Mouse (Mus musculus) MEL (cell line): Measurements from ENCODE around the gene Nectin2.

Experiments
- CTCF ChIP-seq, 3 experiments: IDR thresholded peaks in 2 of 3; conservative IDR thresholded peaks in 1 of 3; 2 replicates each; pipeline ENCODE4 v1.5.1; 2011 to 2012; ENCODE audit warnings: low read length in 3 of 3, low read depth in 2 of 3, mild to moderate bottlenecking in 2 of 3, improper control_type of control experiment in 1 of 3, inconsistent platforms in 1 of 3, mixed read lengths in 1 of 3, moderate library complexity in 1 of 3; ENCODE audit not compliant: control insufficient read depth in 1 of 3, insufficient read depth in 1 of 3, poor library complexity in 1 of 3, severe bottlenecking in 1 of 3
- E2F4 ChIP-seq: IDR thresholded peaks from 2 replicates; pipeline ENCODE4 v1.6.1; 2011; ENCODE audit warnings: low read depth, low read length, improper control_type of control experiment, borderline replicate concordance
- EP300 ChIP-seq, 2 experiments: IDR thresholded peaks; 2 replicates each; pipeline ENCODE4 v1.6.1; 2011; ENCODE audit warnings: improper control_type of control experiment in 2 of 2, low read length in 2 of 2, low read depth in 1 of 2, mild to moderate bottlenecking in 1 of 2
- MAFK ChIP-seq: IDR thresholded peaks from 2 replicates; pipeline ENCODE4 v1.6.1; 2011; ENCODE audit warnings: low read depth, mild to moderate bottlenecking, low read length, improper control_type of control experiment, borderline replicate concordance
- MAZ ChIP-seq: IDR thresholded peaks from 2 replicates; pipeline ENCODE4 v1.6.1; 2012; ENCODE audit warnings: low read depth, mild to moderate bottlenecking, inconsistent platforms, low read length, improper control_type of control experiment
- NRF1 ChIP-seq: IDR thresholded peaks from 2 replicates; pipeline ENCODE4 v1.6.1; 2014; ENCODE audit warnings: low read depth, mild to moderate bottlenecking, inconsistent platforms, low read length, improper control_type of control experiment, moderate library complexity; ENCODE audit not compliant: poor library complexity, insufficient read depth, severe bottlenecking
- POLR2A ChIP-seq, 2 experiments: IDR thresholded peaks; 2 replicates each; pipeline ENCODE4 v1.6.1; 2011 to 2012; ENCODE audit warnings: low read length in 2 of 2, mild to moderate bottlenecking in 2 of 2, control low read depth in 1 of 2, improper control_type of control experiment in 1 of 2, low read depth in 1 of 2, moderate library complexity in 1 of 2; ENCODE audit not compliant: control insufficient read depth in 1 of 2, insufficient read depth in 1 of 2, poor library complexity in 1 of 2
- POLR2AphosphoS2 ChIP-seq: IDR thresholded peaks from 2 replicates; pipeline ENCODE4 v1.6.1; 2011; ENCODE audit warnings: low read length, improper control_type of control experiment
- POLR2AphosphoS5 ChIP-seq: IDR thresholded peaks from 2 replicates; pipeline ENCODE4 v1.6.1; 2012; ENCODE audit warnings: low read depth, borderline replicate concordance, mild to moderate bottlenecking, inconsistent platforms, low read length, moderate library complexity, mixed read lengths
- RAD21 ChIP-seq: IDR thresholded peaks from 2 replicates; pipeline ENCODE4 v1.6.1; 2011; ENCODE audit warnings: mild to moderate bottlenecking, low read depth, low read length, improper control_type of control experiment
- RCOR1 ChIP-seq: IDR thresholded peaks from 2 replicates; pipeline ENCODE4 v1.6.1; 2012; ENCODE audit warnings: low read depth, mild to moderate bottlenecking, inconsistent platforms, low read length, improper control_type of control experiment
- USF2 ChIP-seq, 2 experiments: IDR thresholded peaks; 2 replicates each; pipeline ENCODE4 v1.6.1; 2011 to 2012; ENCODE audit warnings: improper control_type of control experiment in 2 of 2, low read length in 2 of 2, borderline replicate concordance in 1 of 2, inconsistent platforms in 1 of 2, low read depth in 1 of 2, mild to moderate bottlenecking in 1 of 2; ENCODE audit not compliant: insufficient read depth in 1 of 2
- ZC3H11A ChIP-seq: IDR thresholded peaks from 2 replicates; pipeline ENCODE4 v1.6.1; 2012; ENCODE audit warnings: low read depth, mild to moderate bottlenecking, inconsistent platforms, low read length, improper control_type of control experiment

- TF ChIP-seq POLR2AphosphoS5 (no peak), RCOR1 (no peak), MAZ (no peak), CTCF (IDR thresholded peaks at IDR 0.05 in 2 of 3, conservative IDR thresholded peaks at IDR 0.05 in 1 of 3; ENCODE audit: control insufficient read depth in 1 of 3, insufficient read depth in 1 of 3, low read depth in 2 of 3, low read length in 3 of 3, poor library complexity in 1 of 3, severe bottlenecking in 1 of 3) (no peak), ZC3H11A (no peak), POLR2AphosphoS2 (no peak), RAD21 (no peak), POLR2A (IDR thresholded peaks at IDR 0.05; ENCODE audit: control insufficient read depth in 1 of 2, insufficient read depth in 1 of 2, low read depth in 1 of 2, low read length in 2 of 2, poor library complexity in 1 of 2) (no peak), MAFK (no peak), EP300 (IDR thresholded peaks at IDR 0.05; ENCODE audit: low read depth in 1 of 2, low read length in 2 of 2) (no peak), E2F4 (no peak), USF2 (IDR thresholded peaks at IDR 0.05; ENCODE audit: borderline replicate concordance in 1 of 2, insufficient read depth in 1 of 2, low read depth in 1 of 2, low read length in 2 of 2) (no peak), NRF1 (no peak)
Observed at GRCm38 (mm10) chr7:19685374-19685773, 64.9 kb downstream of the Nectin2 start.
